Mouse (Mus musculus) brain, embryonic 14.5 days (tissue): Measurements from ENCODE around the gene B3galt5. TPM values are rescaled to one million over a fixed set of nuclear protein-coding genes. Genes with fewer than 3 reads are reported as not detected.
A peak's percentile ranks its signal among the peaks of the same experiment; 100 is the strongest.

ENCODE experiments used
- DNase-seq: peaks from one replicate; pipeline ENCODE4 v3.0.0-alpha.2; 2011; ENCODE audit warnings: low read depth
- CTCF ChIP-seq: fragments of 200-500 bp; IDR thresholded peaks from 2 replicates; pipeline ENCODE4 v1.5.1; 2012; ENCODE audit warnings: inconsistent platforms, mild to moderate bottlenecking, moderate library complexity, borderline replicate concordance; ENCODE audit not compliant: insufficient read depth, insufficient read length; ENCODE audit errors: extremely low read depth
- POLR2A ChIP-seq: fragments of 200-500 bp; IDR thresholded peaks from 2 replicates; pipeline ENCODE4 v1.6.1; 2012; ENCODE audit warnings: mild to moderate bottlenecking, inconsistent platforms, borderline replicate concordance; ENCODE audit not compliant: poor library complexity, insufficient read depth, insufficient read length, severe bottlenecking; ENCODE audit errors: extremely low read depth
- polyA plus RNA-seq: library from polyadenylated mRNA; depleted of rRNA; stranded (reverse); fragments of >200 nt; gene quantifications from 2 replicates; pipeline ENCODE4 v1.2.3, GENCODE M21; 2012

B3galt5 gene
- polyA plus RNA-seq, 1 experiment = 2.8 TPM

DNA sequence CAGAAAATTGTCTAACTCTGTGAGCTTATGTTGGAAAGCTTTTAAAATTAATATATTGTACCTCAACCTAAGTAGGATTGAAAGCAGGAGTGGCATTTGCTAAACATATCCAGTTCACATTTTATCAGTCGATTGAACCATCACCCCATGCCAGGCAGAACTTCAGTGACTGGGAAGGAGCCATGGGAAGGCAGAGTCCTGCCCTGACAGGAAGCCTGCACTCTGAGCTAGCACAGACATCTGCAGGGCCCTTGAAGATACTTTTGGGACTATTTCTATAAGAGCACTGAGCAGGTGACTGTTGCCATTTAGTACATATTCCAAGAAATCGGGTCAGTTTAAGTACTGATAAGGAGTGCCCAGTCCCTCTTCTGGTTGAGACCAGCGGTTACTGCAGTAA, 13.6 kb upstream of the B3galt5 start:
- DNase-seq = no peak
- no peak for TF ChIP-seq CTCF
- no peak for TF ChIP-seq POLR2A

DNA sequence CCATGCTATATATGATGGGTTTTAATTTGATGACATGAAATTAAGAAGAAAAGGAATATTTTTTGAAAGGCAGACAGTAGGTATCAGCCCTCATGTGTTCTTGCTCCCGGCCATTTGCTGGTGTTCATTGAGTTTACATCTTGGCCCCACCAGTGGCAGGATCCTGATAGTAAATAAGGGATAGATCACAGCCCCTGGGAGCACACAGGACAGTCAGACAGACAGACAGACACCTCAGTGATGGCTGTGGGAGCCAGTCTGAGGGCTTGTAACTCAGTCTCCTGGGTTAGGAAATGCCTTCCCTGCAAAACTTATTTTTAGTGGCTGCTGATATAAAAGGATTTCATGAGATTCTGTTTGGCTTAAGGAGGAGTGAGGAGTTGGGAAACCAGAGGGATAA, 13.1 kb upstream of the B3galt5 start:
- no peak for DNase-seq
- no peak for TF ChIP-seq POLR2A
- no peak for TF ChIP-seq CTCF

DNA sequence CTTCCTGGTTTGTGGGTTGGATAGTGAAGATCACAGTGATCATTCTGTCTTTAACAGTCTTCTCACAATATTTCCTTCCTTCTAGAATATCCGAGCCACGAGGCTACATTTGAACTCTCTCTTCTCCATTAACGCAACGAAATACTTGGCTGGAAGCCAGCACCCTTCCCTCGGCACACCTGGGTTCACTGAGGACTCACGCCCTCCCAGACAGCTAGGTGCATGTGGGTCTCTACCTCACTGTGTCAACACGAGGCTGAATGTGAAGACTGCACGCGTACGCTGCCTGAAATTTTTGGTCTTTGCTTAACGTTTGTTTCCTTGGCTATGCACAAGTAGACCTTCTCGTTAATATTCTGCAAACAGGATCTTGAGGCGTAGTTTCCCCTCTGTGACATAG, 7.2 kb upstream of the B3galt5 start:
- no peak for DNase-seq

DNA sequence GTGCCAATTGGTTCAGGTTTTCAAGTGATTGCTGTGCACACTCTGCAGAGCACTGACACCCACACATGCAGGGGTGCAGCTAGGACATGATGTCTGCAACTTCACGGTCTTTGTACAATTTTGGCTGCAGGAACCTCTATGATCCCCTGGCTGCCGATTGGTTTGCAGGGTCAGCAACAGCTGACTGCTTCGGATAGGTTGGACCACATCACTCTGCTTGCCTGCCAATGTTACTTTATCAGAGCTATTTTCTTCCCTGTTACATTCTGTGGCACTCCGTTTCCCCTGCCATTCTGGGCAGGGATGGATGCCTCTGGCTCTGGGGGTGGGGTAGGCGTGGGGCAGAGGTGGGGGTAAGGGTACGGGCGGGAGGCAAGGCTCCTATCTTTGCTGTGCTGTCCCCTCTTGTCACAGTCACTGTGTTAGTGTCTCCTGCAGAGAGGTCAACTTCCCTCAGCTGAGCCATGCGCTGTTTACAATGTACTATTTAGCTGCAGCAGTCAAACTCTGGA, 6.5 kb upstream of the B3galt5 start:
- no peak for DNase-seq

More for the DNA sequence above, 7.2 kb upstream of the B3galt5 start:
- TF ChIP-seq CTCF = no peak
- no peak for TF ChIP-seq POLR2A

DNA sequence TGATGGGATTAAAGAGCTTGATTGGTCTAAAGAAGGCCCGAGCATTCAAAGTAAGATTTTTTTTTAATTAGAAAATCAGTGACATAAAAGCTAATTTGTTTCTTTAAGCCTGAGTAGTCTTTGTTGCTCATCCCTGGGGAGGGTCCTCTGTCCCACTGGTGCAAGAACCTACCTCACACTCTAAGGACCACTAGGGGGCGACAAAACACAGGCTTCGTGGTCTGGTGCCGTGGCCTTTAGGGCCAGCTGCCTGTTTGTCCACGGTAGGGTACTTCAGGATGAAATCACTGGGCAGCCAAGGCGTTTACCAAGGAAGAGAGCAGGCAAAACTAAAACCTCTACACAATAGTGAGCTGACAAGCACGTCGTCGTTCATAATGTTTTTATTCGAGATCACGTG, 5.2 kb upstream of the B3galt5 start:
- TF ChIP-seq CTCF (peak; percentile 94), POLR2A (no peak)
- peak; percentile 90 for DNase-seq

More for the DNA sequence above, 6.5 kb upstream of the B3galt5 start:
- no peak for TF ChIP-seq POLR2A
- TF ChIP-seq CTCF = no peak

DNA sequence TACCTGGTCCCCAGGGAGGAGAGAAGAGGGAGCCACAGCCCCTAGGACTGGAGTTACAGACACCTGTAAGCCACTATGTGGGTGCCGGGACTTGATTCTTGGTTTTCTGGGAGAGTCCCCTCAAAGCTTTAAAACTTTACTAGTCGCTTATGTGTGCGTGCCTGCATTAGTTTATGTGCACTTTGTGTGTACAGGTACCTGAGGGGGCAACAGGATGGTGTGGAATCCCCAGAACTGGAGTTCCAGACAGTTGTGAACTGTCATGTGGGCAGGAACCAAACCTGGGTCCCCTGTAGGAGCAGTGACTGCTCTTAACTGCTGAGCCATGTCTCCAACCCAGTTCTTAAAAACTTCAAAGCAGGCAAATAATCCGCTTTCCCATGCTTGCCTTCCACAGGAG, 4.3 kb upstream of the B3galt5 start:
- no peak for DNase-seq
- TF ChIP-seq CTCF = no peak
- TF ChIP-seq POLR2A = no peak

DNA sequence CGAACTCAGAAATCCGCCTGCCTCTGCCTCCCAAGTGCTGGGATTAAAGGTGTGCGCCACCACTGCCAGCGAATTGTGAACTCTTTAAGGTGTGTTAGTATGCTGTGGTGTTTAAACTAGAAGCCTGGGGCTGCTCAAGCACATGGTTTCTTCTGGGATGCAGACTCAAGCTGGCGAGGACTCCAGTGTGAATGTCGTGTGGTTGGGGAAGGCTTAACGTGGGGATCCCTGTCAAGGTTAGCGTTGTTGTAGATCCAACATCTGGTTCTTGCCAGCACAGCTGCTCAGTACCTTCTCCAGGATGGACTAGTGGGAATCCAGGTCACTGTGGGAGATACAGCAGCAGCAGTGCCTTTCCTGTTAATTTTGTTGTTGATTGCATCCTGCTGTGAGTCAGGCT, 3.6 kb upstream of the B3galt5 start:
- DNase-seq = no peak
- no peak for TF ChIP-seq POLR2A
- TF ChIP-seq CTCF = no peak

DNA sequence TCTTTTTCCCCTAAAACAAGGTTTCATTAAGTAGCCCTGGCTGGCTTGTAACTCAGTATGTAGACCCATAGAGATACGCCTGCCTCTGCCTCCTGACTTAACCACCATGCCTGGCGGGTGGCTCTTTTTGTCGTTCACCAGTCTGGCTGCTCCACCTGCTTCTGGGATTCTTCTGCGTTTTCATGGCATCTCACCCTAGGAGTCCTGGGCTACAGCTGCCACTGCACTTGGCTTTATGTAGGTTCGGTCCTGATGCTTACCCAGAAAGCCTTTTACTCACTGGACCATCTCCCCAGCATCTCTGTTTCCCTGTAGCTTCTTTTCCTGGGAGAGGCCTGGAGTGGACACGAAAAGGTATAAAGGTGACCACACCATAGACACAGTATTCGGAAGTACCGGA, 1.6 kb upstream of the B3galt5 start:
- TF ChIP-seq POLR2A = no peak
- no peak for TF ChIP-seq CTCF

DNA sequence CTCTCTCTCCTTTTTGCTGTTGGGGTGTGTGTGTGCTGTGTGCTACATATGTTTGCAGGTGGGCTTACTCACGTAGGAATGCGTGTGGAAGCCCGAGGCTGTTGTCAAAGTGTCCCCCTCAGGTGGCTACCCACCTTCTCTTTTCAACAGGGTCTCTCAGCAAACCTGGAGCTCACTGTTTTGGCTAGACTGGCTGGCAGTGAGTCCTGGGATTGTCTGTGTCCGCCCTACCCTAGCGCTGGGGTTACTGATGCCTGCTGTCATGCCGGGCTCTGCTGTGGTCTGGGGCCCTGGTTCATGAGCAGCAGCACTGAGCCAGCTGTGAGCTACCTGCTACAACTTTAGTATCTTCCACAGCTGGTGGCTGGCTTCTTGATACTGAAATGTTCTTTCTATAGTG, 8.9 kb downstream of the B3galt5 start:
- no peak for DNase-seq
- TF ChIP-seq CTCF (no peak), POLR2A (no peak)

More for the DNA sequence above, 1.6 kb upstream of the B3galt5 start:
- DNase-seq = no peak

DNA sequence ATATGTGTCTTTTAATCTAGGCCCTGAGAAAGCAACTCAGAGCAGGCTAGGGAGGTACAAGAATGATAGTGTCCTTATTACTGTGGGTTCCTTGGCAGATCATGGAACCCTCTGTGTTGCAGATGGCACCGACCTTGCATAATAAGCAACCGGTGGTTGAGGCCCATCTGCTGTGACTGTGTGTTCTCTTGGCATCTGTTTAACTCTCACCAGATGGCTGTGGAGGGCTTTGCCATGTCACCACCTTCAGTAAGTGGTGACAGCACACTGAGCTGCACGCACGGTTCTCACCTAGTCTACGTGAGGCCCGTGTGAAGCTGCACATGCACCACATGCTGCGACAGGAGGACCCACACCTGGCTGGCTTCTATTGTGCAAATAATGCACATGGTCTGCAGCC, 14.0 kb downstream of the B3galt5 start:
- DNase-seq = peak; percentile 91
- no peak for TF ChIP-seq POLR2A
- no peak for TF ChIP-seq CTCF

DNA sequence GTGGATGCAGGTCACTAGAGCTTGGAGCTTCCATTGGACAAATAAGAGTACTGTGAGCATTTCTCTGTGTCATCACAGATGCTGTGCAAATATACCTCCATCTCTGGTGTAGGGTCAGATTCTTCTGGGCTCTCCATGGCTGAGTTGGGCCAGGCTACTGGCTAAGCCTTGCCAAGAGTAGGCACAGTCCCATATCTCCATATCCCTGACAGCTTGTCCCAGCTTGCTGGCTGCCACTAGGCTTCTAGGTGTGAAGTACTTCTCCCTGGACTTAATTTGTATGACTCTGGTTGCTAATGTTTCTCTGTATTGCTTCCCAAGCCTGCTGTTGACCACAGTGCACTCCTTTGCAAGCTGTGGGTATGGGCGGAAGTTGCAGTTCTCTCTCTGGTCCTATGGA, 16.5 kb downstream of the B3galt5 start:
- TF ChIP-seq CTCF (no peak), POLR2A (no peak)

DNA sequence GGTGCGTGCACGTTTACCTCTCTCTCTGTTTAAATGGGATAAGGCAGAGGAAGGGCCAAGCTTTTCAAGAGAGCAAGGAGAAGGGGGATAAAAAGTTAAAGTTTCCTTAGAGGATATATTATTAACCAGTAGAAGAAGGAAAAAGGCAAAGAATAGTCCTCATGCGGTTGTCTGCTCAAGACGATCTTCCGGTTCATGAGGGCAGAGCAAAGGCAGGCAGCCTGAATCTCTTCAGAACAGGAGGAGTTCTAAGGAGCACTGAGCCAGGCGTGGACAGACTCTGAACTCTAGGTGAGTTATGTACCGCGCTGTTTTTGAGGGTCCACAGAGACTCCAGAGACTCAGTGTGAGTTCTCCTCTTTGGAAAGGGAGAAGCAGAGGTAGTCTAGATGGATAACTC, 22.8 kb downstream of the B3galt5 start:
- TF ChIP-seq POLR2A = no peak
- no peak for TF ChIP-seq CTCF
- no peak for DNase-seq

More for the DNA sequence above, 16.5 kb downstream of the B3galt5 start:
- DNase-seq = no peak
